Mouse (Mus musculus): Measurements from ENCODE around the gene Clk2. TPM values are rescaled to one million over a fixed set of nuclear protein-coding genes. Genes with fewer than 3 reads are reported as not detected.
"Not testable (repeated sequence)": the region's sequence is repeated elsewhere in the genome, so short reads cannot be mapped to it uniquely, and the experiment has no call there.

Clk2 gene
- polyA plus RNA-seq, 1 experiment from 2014 or later, result 29.5 TPM

DNA sequence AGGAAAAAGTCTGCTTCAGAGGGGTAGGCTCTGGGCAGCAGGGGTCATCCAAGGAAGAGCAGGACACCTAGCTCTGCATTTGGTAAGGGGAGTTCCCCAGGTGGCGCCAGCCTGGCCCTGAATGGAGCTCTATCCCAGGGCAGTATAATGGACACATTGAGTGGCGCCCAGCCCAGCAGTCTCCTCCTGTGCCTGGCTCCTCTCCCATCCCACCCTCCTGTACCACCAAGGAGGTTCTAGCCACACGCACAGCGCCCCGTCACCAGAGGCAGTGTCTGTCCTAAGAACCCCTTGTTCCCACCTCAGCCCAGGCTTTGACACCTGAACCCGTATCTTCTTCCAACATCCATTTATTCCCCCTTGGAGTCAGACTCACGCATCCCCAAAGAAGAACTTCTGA lies 45.1 kb downstream of the Clk2 start:
- no peak for DNase-seq (ENCODE audit: low spot score, missing footprints)
- ATAC-seq (ENCODE audit: low FRiP score), result no peak
- no peaks in the 10 kb centered on the region for H3K9me3 ChIP-seq (ENCODE audit: control insufficient read depth, low read length)
- H3K36me3 ChIP-seq (ENCODE audit: control insufficient read depth, insufficient read depth, low read length), result peaks cover 20% of the 10 kb centered on the region
- no peak overlapping the region for H3K4me2 ChIP-seq
- no peak overlapping the region for H3K9ac ChIP-seq (ENCODE audit: low read length)
- no peak overlapping the region for H3K4me3 ChIP-seq (ENCODE audit: low read depth, low read length)
- 86% methylated on average over 7 of the region's 7 CpGs for WGBS
- H3K27me3 ChIP-seq (ENCODE audit: control insufficient read depth, insufficient read depth, low read length), result no peaks in the 10 kb centered on the region
- H3K4me1 ChIP-seq (ENCODE audit: control insufficient read depth, insufficient read depth, low read length), result peaks cover 7% of the 10 kb centered on the region
- no peak overlapping the region for H3K27ac ChIP-seq (ENCODE audit: low read depth, low read length)

DNA sequence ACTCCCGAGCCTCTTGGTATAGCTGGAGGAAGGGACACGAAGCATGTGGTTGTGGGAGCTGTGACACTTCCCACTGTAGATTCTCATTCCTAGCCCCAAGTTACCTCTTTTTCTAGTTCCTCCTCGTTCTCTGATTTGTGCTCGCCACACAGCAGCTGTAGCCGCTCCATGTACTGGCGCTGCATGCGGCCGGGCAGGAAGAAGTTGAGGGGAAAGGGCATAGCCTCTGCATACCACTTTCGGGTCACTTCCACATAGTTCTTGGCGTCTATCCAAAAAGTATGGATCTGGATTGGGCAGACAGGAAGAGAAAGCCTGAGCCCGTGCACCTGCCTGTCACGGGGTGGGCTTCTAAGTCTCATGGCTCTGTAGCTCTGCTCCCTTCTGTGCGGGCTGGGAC lies 45.6 kb downstream of the Clk2 start:
- Histone ChIP-seq H3K9me3 (ENCODE audit: control insufficient read depth, low read length) (no peaks in the 10 kb centered on the region), H3K4me1 (ENCODE audit: control insufficient read depth, insufficient read depth, low read length) (peaks cover 9% of the 10 kb centered on the region), H3K27ac (ENCODE audit: low read depth, low read length) (no peak overlapping the region), H3K36me3 (ENCODE audit: control insufficient read depth, insufficient read depth, low read length) (peaks cover 20% of the 10 kb centered on the region), H3K4me2 (no peak overlapping the region), H3K27me3 (ENCODE audit: control insufficient read depth, insufficient read depth, low read length) (no peaks in the 10 kb centered on the region), H3K4me3 (ENCODE audit: low read depth, low read length) (no peak overlapping the region), H3K9ac (ENCODE audit: low read length) (no peak overlapping the region)
- WGBS, result 89% methylated on average over 13 of the region's 13 CpGs
- ATAC-seq (ENCODE audit: low FRiP score) (no peak), DNase-seq (ENCODE audit: low spot score, missing footprints) (no peak)

DNA sequence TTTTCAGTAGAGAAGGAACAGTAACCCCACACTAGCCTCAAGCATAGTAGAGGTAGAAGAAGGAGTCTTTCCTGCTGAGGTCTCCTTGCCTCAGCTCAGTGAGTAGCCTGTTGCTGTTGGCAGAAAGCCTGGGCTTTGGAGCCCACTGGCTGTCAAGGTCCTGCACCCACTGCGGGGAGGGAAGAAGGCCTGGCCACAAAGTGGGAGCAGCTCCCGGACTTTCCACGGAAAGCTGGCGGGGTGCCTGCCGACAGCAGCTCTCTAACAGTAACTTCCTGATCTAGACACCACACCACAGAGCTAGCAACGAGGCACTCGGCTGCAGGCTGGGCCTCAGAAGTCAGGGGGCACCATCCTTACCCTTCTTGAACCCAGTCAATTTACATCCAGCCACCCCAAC lies 46.1 kb downstream of the Clk2 start:
- 91% methylated on average over 7 of the region's 7 CpGs for WGBS
- no peak for DNase-seq (ENCODE audit: low spot score, missing footprints)
- H3K4me3 ChIP-seq (ENCODE audit: low read depth, low read length), result no peak overlapping the region
- no peaks in the 10 kb centered on the region for H3K27me3 ChIP-seq (ENCODE audit: control insufficient read depth, insufficient read depth, low read length)
- peaks cover 14% of the 10 kb centered on the region for H3K4me1 ChIP-seq (ENCODE audit: control insufficient read depth, insufficient read depth, low read length)
- H3K36me3 ChIP-seq (ENCODE audit: control insufficient read depth, insufficient read depth, low read length), result peaks cover 20% of the 10 kb centered on the region
- ATAC-seq (ENCODE audit: low FRiP score), result no peak
- H3K9me3 ChIP-seq (ENCODE audit: control insufficient read depth, low read length), result no peaks in the 10 kb centered on the region
- H3K4me2 ChIP-seq, result no peak overlapping the region
- H3K27ac ChIP-seq (ENCODE audit: low read depth, low read length), result no peak overlapping the region
- no peak overlapping the region for H3K9ac ChIP-seq (ENCODE audit: low read length)

DNA sequence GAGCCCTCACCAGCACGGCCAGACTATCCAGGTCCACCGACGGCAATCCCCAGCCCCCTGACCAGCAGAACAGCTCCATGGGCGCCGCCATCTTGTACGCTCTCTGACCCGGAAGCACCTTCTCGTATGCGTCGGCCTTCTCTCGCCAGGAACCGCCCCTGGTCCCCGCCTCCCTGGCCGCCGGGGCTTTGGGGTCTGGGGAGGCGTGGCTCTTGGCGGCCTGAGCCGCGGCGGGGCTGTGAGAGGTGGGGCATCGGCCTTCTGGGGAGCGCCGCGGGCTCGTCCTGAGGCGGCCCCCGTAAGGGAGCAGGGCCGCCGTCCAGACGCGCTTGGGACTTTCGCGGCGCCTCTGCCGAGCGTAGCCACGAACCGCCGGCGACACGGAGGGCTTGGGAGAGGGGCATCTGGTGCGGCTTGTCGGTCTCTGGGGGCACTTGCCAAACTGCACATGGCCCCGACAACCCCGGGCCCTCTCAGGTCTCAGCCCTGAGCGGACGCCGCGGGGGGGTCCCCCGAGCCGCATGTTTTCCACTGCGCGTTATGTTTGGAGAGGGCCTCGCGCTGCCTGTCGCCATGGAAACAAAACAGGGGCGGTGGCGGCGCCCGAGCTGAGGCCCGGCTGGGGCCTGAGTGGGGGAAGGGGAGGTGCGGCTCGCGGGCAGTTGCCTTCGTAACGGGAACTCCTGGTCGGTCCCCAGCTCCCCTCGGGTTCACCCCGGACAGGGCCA lies 49.4 kb downstream of the Clk2 start:
- WGBS, result under 1% methylated on average over 67 of the region's 69 CpGs
- peak; percentile 89 for ATAC-seq (ENCODE audit: low FRiP score)
- H3K9me3 ChIP-seq (ENCODE audit: control insufficient read depth, low read length), result no peaks in the 10 kb centered on the region
- peak; percentile 99 for DNase-seq (ENCODE audit: low spot score, missing footprints)
- no peaks in the 10 kb centered on the region for H3K27me3 ChIP-seq (ENCODE audit: control insufficient read depth, insufficient read depth, low read length)
- peaks cover 29% of the 10 kb centered on the region for H3K4me1 ChIP-seq (ENCODE audit: control insufficient read depth, insufficient read depth, low read length)
- H3K4me2 ChIP-seq, result peak overlapping the region; percentile 82
- H3K36me3 ChIP-seq (ENCODE audit: control insufficient read depth, insufficient read depth, low read length), result peaks cover 5% of the 10 kb centered on the region
- peak overlapping the region; percentile 81 for H3K4me3 ChIP-seq (ENCODE audit: low read depth, low read length)
- peak overlapping the region; percentile 72 for H3K9ac ChIP-seq (ENCODE audit: low read length)
- H3K27ac ChIP-seq (ENCODE audit: low read depth, low read length), result peak overlapping the region; percentile 98

DNA sequence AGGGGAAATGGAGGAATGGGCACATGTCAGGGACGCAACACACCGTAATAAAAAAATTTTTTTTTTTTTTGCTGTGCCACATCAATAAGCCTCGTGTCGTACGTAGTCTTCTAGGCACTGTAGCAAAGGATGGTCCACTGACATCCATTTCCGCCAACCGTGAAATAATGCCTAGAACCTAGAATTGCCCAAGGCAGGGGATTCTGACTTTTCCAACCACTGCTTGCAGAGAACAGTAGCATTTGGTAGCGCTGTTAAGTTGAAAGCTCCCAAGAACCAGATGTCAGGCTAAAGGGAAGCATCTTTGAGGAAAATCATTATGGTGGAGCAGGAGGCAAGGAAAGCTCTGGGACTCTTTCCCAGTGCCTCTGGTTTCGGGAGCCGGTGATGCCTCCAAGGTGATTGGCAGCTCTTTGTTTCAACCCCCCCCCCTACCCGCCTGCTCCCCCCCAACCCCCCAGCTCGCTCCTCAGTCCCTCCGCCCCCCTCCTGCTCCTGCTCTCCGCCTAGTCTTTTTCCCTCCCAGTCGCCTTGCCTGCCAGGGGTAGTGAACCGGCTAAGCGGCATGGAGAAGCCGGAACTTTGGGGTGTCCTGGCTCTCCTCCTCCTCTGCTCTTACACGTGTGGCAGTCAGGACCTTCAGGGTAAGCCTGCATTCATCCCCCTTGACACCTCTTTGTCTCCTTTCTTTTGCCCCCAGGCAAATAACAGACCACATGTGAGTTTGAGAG lies 50.3 kb downstream of the Clk2 start, which contains the start of gene Thbs3:
Gene Thbs3, plus strand, starts transcription at position 500 of the 731 bp plus-strand sequence.
- DNase-seq (ENCODE audit: low spot score, missing footprints) (peak; percentile 96), ATAC-seq (ENCODE audit: low FRiP score) (peak; percentile 22; the same call in 1 of the 2 replicates)
- peak within 1 kb of the TSS; percentile 98 for H3K27ac ChIP-seq (ENCODE audit: low read depth, low read length)
- H3K36me3 ChIP-seq (ENCODE audit: control insufficient read depth, insufficient read depth, low read length), result no peaks in the 10 kb centered on the region; the same call in 1 of the 2 replicates
- peaks cover 33% of the 10 kb centered on the region for H3K4me1 ChIP-seq (ENCODE audit: control insufficient read depth, insufficient read depth, low read length)
- H3K9ac ChIP-seq (ENCODE audit: low read length), result peak within 1 kb of the TSS; percentile 72
- peak within 1 kb of the TSS; percentile 81 for H3K4me3 ChIP-seq (ENCODE audit: low read depth, low read length)
- no peaks in the 10 kb centered on the region for H3K27me3 ChIP-seq (ENCODE audit: control insufficient read depth, insufficient read depth, low read length)
- H3K9me3 ChIP-seq (ENCODE audit: control insufficient read depth, low read length), result no peaks in the 10 kb centered on the region
- H3K4me2 ChIP-seq, result peak within 1 kb of the TSS; percentile 82
- under 1% methylated on average over 18 of the region's 19 CpGs for WGBS

DNA sequence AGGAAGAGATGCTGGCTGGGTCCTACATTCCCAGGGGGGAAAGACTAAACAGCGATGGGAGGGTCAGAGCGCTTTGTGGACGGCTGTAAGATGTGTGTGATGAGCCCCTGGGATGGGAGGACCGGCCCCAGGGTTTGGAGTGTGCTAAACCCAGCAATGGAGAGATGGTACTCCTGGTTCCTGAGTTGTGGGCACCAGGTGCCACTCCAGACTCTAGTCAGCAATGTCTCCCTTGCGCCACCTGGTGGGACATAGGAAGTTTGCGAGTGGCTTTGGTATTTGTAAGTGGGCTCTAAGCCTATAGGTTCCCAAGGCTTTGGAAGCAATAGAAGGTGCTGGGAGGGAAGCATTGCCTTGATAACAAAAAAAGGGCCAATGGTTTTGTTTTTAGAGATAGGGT lies 51.3 kb downstream of the Clk2 start:
- H3K9me3 ChIP-seq (ENCODE audit: control insufficient read depth, low read length), result no peaks in the 10 kb centered on the region
- DNase-seq (ENCODE audit: low spot score, missing footprints) (peak; percentile 98), ATAC-seq (ENCODE audit: low FRiP score) (peak; percentile 36)
- 0% methylated on average over 6 of the region's 6 CpGs for WGBS
- peak overlapping the region; percentile 81 for H3K4me3 ChIP-seq (ENCODE audit: low read depth, low read length)
- peak overlapping the region; percentile 82 for H3K4me2 ChIP-seq
- H3K9ac ChIP-seq (ENCODE audit: low read length), result peak overlapping the region; percentile 72
- H3K36me3 ChIP-seq (ENCODE audit: control insufficient read depth, insufficient read depth, low read length), result no peaks in the 10 kb centered on the region; the same call in 1 of the 2 replicates
- no peaks in the 10 kb centered on the region for H3K27me3 ChIP-seq (ENCODE audit: control insufficient read depth, insufficient read depth, low read length)
- H3K27ac ChIP-seq (ENCODE audit: low read depth, low read length), result peak overlapping the region; percentile 98
- H3K4me1 ChIP-seq (ENCODE audit: control insufficient read depth, insufficient read depth, low read length), result peaks cover 33% of the 10 kb centered on the region

DNA sequence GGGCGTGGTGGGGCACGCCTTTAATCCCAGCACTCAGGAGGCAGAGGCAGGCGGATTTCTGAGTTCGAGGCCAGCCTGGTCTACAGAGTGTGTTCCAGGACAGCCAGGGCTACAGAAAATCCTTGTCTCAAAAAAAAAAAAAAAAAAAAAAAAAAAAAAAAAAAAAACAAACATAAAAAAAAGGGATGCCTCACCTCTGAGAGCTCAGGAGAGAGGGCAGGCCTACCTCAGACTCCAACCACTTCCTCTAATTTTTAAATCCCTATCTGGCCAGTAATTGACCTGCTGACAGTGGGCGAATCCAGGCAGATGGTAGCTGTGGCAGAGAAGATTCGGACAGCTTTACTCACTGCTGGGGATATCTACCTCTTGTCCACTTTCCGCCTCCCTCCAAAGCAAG lies 51.8 kb downstream of the Clk2 start:
- H3K36me3 ChIP-seq (ENCODE audit: control insufficient read depth, insufficient read depth, low read length); H3K27me3 ChIP-seq (ENCODE audit: control insufficient read depth, insufficient read depth, low read length); DNase-seq (ENCODE audit: low spot score, missing footprints); H3K4me3 ChIP-seq (ENCODE audit: low read depth, low read length); H3K27ac ChIP-seq (ENCODE audit: low read depth, low read length); ATAC-seq (ENCODE audit: low FRiP score); H3K9me3 ChIP-seq (ENCODE audit: control insufficient read depth, low read length): not testable (repeated sequence)
- Histone ChIP-seq H3K9ac (ENCODE audit: low read length) (peak overlapping the region; percentile 72; the same call in 1 of the 2 replicates), H3K4me1 (ENCODE audit: control insufficient read depth, insufficient read depth, low read length) (peaks cover 36% of the 10 kb centered on the region), H3K4me2 (peak overlapping the region; percentile 82)
- 77% methylated on average over 7 of the region's 7 CpGs for WGBS

DNA sequence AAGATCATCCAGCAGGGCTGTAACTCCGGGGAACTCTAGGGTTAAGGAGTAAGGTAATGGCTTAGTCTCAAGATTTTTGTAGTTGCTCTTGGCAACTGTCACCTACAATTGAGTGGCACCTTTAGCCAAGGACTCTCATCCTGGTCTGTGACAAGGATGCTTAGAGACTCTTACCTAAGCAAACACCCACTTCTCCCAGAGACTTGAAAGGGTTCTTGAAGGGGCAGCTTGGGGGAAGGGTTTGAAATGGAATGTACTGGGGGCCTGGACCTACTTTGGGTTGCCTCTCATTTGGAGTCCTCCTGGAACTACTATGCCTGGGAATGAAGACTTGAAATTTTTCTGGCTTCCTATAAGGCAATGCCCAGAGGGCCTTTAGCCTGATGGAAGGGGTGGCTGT lies 53.7 kb downstream of the Clk2 start:
- peaks cover 5% of the 10 kb centered on the region; the same call in 1 of the 2 replicates for H3K36me3 ChIP-seq (ENCODE audit: control insufficient read depth, insufficient read depth, low read length)
- no peak overlapping the region for H3K4me3 ChIP-seq (ENCODE audit: low read depth, low read length)
- no peak overlapping the region; the same call in 1 of the 2 replicates for H3K27ac ChIP-seq (ENCODE audit: low read depth, low read length)
- peaks cover 43% of the 10 kb centered on the region for H3K4me1 ChIP-seq (ENCODE audit: control insufficient read depth, insufficient read depth, low read length)
- 85% methylated on average over 1 of the region's 1 CpGs for WGBS
- H3K4me2 ChIP-seq, result no peak overlapping the region
- H3K9me3 ChIP-seq (ENCODE audit: control insufficient read depth, low read length), result no peaks in the 10 kb centered on the region
- H3K9ac ChIP-seq (ENCODE audit: low read length), result no peak overlapping the region
- H3K27me3 ChIP-seq (ENCODE audit: control insufficient read depth, insufficient read depth, low read length), result no peaks in the 10 kb centered on the region
- ATAC-seq (ENCODE audit: low FRiP score), result no peak
- no peak for DNase-seq (ENCODE audit: low spot score, missing footprints)

DNA sequence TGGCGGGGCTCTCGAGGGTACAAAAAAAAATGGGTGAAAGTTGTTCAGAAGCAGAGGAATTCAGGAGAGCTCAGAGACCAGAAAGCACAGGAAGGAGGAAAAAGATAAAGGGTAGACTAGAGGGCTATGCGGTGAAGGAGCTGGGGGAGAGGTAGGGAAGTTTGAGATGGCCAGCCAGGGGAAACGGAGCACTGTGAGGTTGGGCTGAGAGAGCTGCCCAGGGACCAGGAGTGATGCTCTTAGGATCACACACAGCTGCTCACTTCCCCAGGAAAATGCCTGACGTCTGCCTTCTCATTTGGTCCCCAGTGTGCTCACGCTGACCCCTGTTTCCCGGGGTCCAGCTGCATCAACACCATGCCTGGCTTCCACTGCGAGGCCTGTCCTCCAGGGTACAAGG lies 55.0 kb downstream of the Clk2 start:
- Histone ChIP-seq H3K9me3 (ENCODE audit: control insufficient read depth, low read length) (no peaks in the 10 kb centered on the region), H3K4me1 (ENCODE audit: control insufficient read depth, insufficient read depth, low read length) (peaks cover 54% of the 10 kb centered on the region), H3K27me3 (ENCODE audit: control insufficient read depth, insufficient read depth, low read length) (no peaks in the 10 kb centered on the region), H3K4me3 (ENCODE audit: low read depth, low read length) (no peak overlapping the region), H3K36me3 (ENCODE audit: control insufficient read depth, insufficient read depth, low read length) (peaks cover 9% of the 10 kb centered on the region; the same call in 1 of the 2 replicates), H3K9ac (ENCODE audit: low read length) (no peak overlapping the region; the same call in 1 of the 2 replicates), H3K4me2 (no peak overlapping the region), H3K27ac (ENCODE audit: low read depth, low read length) (peak overlapping the region; percentile 32; the same call in 1 of the 2 replicates)
- ATAC-seq (ENCODE audit: low FRiP score) (no peak), DNase-seq (ENCODE audit: low spot score, missing footprints) (no peak)
- WGBS, result 50% methylated on average over 8 of the region's 8 CpGs

Measured in midbrain, embryonic 11.5 days (tissue).